Mouse (Mus musculus): ENCODE measurements around the gene Tbr1.

Gene Tbr1

GRCm38 (mm10) chr2:61811163-61811506 is 8.4 kb downstream of the Tbr1 start:
- in situ Hi-C loops (cut with MboI, MseI) = loop anchor here (25.0 kb wide), 1 partner anchor 651 kb away; no protein-coding TSS in a partner anchor

- in situ Hi-C loops (cut with MboI, MseI) = loop anchor here (25.0 kb wide), 1 partner anchor 651 kb away; no protein-coding TSS in a partner anchor
Measured at GRCm38 (mm10) chr2:61811507-61812421, 9.0 kb downstream of the Tbr1 start.

- in situ Hi-C loops (cut with MboI, MseI) = loop anchor here (25.0 kb wide), 1 partner anchor 650 kb away; no protein-coding TSS in a partner anchor
Measured at GRCm38 (mm10) chr2:61812536-61812935, 9.8 kb downstream of the Tbr1 start.

GRCm38 (mm10) chr2:61813106-61813505 is 10.4 kb downstream of the Tbr1 start:
- in situ Hi-C loops (cut with MboI, MseI) = loop anchor here (25.0 kb wide), 1 partner anchor 649 kb away; no protein-coding TSS in a partner anchor

- in situ Hi-C loops (cut with MboI, MseI) = loop anchor here (25.0 kb wide), 1 partner anchor 649 kb away; no protein-coding TSS in a partner anchor
Measured at GRCm38 (mm10) chr2:61813521-61813920, 10.8 kb downstream of the Tbr1 start.

- in situ Hi-C loops (cut with MboI, MseI) = loop anchor here (25.0 kb wide), 1 partner anchor 647 kb away; no protein-coding TSS in a partner anchor
Measured at GRCm38 (mm10) chr2:61814548-61815473, 12.1 kb downstream of the Tbr1 start.

- in situ Hi-C loops (cut with MboI, MseI) = loop anchor here (25.0 kb wide), 1 partner anchor 647 kb away; no protein-coding TSS in a partner anchor
Measured at GRCm38 (mm10) chr2:61815583-61816313, 13.0 kb downstream of the Tbr1 start.

GRCm38 (mm10) chr2:61818197-61818596 is 15.5 kb downstream of the Tbr1 start:
- in situ Hi-C loops (cut with MboI, MseI) = loop anchor here (25.0 kb wide), 1 partner anchor 644 kb away; no protein-coding TSS in a partner anchor

- in situ Hi-C loops (cut with MboI, MseI) = loop anchor here (25.0 kb wide), 1 partner anchor 642 kb away; no protein-coding TSS in a partner anchor
Measured at GRCm38 (mm10) chr2:61820203-61820602, 17.5 kb downstream of the Tbr1 start.

GRCm38 (mm10) chr2:61823426-61824140 is 20.9 kb downstream of the Tbr1 start:
- in situ Hi-C loops (cut with MboI, MseI) = loop anchor here (25.0 kb wide), 1 partner anchor 639 kb away; no protein-coding TSS in a partner anchor

GRCm38 (mm10) chr2:61837243-61837806 is 34.6 kb downstream of the Tbr1 start:
- in situ Hi-C loops (cut with MboI, MseI) = no loop called here

All from T-helper 1 cell (primary cell).